Mouse (Mus musculus) spleen, postnatal 14 days (tissue): Measurements from ENCODE around the gene Tex13c3.
"Not testable (repeated sequence)": the region's sequence is repeated elsewhere in the genome, so short reads cannot be mapped to it uniquely, and the experiment has no call there.

ENCODE experiments used
- DNase-seq, 2 experiments: peaks; one replicate each; pipeline ENCODE4 v3.0.0; 2021 to 2022; ENCODE audit warnings: low spot score in 2 of 2

Gene Tex13c3

DNA sequence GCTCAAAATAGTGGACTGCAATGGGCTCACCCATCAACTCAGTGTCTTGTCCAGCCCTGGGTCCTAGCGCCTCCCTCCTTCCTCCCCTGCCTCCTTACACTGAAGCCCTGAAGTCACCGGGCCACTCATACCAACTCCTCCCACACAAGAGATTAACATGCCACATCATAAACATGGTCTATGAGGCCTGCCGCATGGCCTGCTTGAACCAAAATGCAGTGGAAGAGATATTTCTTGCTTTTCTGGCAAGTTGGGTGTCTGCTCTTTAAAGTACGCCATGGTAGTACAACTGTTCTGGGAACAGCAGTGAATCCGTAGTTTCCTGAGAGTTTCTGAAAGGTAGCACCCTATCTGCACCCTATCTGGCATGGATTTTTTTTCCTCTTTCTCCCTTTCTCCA, at the start of gene Tex13c3:
TSS of gene Tex13c3 (minus strand) at position 101 of the 400 bp plus-strand sequence.
- DNase-seq, result not testable (repeated sequence)

DNA sequence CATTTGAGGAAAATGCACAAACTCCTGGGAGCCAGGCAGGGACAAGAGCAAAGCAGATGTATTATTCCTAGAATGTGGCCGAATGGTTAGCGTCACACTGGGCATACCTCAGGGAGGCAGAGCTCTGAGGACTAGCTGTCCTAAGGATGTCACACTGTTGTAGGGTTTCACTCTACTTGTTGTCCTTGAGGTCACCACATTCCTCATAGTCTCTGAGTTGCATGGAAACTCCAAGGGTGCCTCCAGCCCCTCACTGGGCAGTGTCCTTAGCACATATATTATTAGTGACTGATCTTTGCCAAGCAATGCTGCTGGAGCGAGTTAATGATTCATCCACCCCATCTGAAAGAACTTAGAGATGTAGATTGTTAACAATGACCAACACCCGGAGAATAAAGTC, 8.6 kb upstream of the Tex13c3 start:
- no peak for DNase-seq
